Mouse (Mus musculus) brain, embryonic 14.5 days (tissue): ENCODE measurements around the gene Met. TPM values are rescaled to one million over a fixed set of nuclear protein-coding genes. Genes with fewer than 3 reads are reported as not detected.

Experiments used
- DNase-seq: peaks from one replicate; pipeline ENCODE4 v3.0.0-alpha.2; 2011; ENCODE audit warnings: low read depth
- CTCF ChIP-seq: fragments of 200-500 bp; IDR thresholded peaks from 2 replicates; pipeline ENCODE4 v1.5.1; 2012; ENCODE audit warnings: inconsistent platforms, mild to moderate bottlenecking, moderate library complexity, borderline replicate concordance; ENCODE audit not compliant: insufficient read depth, insufficient read length; ENCODE audit errors: extremely low read depth
- POLR2A ChIP-seq: fragments of 200-500 bp; IDR thresholded peaks from 2 replicates; pipeline ENCODE4 v1.6.1; 2012; ENCODE audit warnings: mild to moderate bottlenecking, inconsistent platforms, borderline replicate concordance; ENCODE audit not compliant: poor library complexity, insufficient read depth, insufficient read length, severe bottlenecking; ENCODE audit errors: extremely low read depth
- polyA plus RNA-seq: library from polyadenylated mRNA; depleted of rRNA; stranded (reverse); fragments of >200 nt; gene quantifications from 2 replicates; pipeline ENCODE4 v1.2.3, GENCODE M21; 2012

Met gene
- polyA plus RNA-seq, 1 experiment: 1.8 TPM

GRCm38 (mm10) chr6:17473128-17473527 lies 9.5 kb downstream of the Met start:
- no peak for DNase-seq
- TF ChIP-seq CTCF (no peak), POLR2A (no peak)

DNA sequence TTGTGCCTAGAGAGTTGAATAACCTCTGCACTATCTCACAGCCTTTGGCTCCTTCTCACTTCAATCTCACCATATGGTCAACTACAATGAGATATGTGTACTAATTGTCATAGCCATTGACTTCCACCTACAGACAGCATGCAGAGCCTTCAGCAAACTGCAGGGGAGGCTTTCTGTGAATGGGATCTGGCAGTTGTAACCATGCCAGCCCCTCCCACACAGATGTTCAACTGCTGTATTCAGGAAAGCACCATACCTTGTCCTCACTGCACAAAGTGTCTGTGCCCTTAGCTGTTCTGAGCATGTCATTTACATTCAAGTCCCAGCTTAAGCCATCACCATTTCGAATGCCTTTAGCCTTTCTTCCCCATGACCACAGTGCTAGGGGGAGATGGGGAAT lies 14.2 kb downstream of the Met start:
- DNase-seq: no peak
- TF ChIP-seq POLR2A (no peak), CTCF (no peak)

DNA sequence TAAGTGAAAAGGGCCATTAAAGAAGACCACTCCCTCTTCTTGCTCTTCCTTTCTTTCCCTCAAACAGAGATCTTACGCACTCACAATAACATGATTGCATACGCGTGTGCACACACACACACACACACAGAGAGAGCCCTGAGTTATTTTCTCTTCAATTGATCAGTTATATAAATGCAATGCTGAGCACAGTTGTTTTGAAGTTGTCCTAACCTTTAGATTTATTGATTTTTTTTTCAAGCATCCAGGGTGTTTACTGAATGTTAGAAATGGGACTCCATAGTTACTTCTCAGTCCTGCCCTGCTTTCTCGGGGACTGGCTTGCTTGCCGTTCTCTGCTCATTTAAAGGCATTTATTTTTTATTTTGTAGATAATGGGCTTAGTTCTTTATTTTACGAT lies 14.7 kb downstream of the Met start:
- DNase-seq: no peak
- TF ChIP-seq POLR2A (no peak), CTCF (no peak)

GRCm38 (mm10) chr6:17478838-17479570 lies 15.4 kb downstream of the Met start:
- TF ChIP-seq CTCF (no peak), POLR2A (no peak)
- no peak for DNase-seq

GRCm38 (mm10) chr6:17481068-17481467 lies 17.5 kb downstream of the Met start:
- no peak for DNase-seq
- TF ChIP-seq CTCF: no peak
- no peak for TF ChIP-seq POLR2A

DNA sequence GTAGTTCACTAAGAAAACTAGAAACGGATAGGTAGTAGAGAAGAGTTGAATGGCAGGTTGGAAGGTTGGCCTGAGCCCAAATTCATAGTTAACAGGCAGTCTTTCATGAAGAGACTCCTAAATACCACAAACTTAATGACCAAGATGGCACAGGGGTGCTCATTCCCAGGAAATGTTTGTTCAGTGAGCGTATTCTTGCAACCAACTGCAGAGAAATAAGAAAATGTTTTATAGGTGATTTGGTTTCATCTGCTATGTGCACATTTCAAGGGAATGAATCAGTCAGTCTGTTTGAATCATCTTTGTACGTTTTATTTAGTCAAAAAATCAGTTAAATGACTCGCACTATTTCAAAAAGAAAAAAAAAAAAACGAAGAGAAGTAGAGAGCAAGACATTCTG lies 21.6 kb downstream of the Met start:
- TF ChIP-seq POLR2A (no peak), CTCF (no peak)
- DNase-seq: no peak

- DNase-seq: no peak
- TF ChIP-seq CTCF (no peak), POLR2A (no peak)
Observed at GRCm38 (mm10) chr6:17485782-17486181, 22.2 kb downstream of the Met start.

DNA sequence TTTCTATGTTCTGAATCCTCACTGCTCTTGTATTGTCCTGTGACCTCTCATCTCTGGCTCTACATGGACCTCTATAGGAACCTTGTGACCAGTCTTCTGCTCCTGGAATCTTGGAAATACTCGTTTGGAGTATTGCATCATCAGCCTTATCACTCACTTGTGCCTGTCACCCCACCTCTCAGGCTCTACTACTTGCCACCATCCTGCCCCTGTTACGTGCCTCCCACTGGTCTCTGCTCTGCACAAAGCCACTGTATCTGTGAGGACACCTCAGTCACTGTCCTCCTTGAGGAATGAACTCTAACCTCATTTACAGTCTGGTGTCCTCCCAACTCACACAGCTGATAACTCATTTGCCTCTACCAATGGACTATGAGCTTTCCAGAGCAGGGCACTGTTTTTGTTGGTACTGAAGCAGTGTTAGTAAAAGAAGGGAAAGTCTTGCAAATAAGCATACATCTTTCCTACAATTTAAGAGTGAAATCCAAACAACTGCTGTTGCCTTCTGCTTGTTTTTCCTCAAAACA lies 24.8 kb downstream of the Met start:
- DNase-seq: no peak
- TF ChIP-seq CTCF (no peak), POLR2A (no peak)

- TF ChIP-seq CTCF: no peak
- TF ChIP-seq POLR2A: no peak
- DNase-seq: no peak
Observed at GRCm38 (mm10) chr6:17490786-17491185, 27.2 kb downstream of the Met start.

DNA sequence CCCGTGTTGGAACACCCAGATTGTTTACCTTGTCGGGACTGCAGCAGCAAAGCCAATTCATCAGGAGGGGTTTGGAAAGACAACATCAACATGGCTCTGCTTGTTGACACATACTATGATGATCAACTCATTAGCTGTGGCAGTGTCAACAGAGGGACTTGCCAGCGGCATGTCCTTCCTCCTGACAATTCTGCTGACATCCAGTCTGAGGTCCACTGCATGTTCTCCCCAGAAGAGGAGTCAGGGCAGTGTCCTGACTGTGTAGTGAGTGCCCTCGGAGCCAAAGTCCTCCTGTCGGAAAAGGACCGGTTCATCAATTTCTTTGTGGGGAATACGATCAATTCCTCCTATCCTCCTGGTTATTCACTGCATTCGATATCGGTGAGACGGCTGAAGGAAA lies 27.9 kb downstream of the Met start:
- TF ChIP-seq CTCF (no peak), POLR2A (no peak)
- no peak for DNase-seq

DNA sequence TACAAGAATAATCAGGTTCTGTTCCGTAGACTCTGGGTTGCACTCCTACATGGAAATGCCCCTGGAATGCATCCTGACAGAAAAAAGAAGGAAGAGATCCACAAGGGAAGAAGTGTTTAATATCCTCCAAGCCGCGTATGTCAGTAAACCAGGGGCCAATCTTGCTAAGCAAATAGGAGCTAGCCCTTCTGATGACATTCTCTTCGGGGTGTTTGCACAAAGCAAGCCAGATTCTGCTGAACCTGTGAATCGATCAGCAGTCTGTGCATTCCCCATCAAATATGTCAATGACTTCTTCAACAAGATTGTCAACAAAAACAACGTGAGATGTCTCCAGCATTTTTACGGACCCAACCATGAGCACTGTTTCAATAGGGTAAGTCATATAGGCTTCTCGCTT lies 28.5 kb downstream of the Met start:
- TF ChIP-seq POLR2A: no peak
- TF ChIP-seq CTCF: no peak
- no peak for DNase-seq

- TF ChIP-seq CTCF (no peak), POLR2A (no peak)
- no peak for DNase-seq
Observed at GRCm38 (mm10) chr6:17495413-17495812, 31.8 kb downstream of the Met start.

- DNase-seq: no peak
- TF ChIP-seq CTCF: no peak
- TF ChIP-seq POLR2A: no peak
Observed at GRCm38 (mm10) chr6:17497366-17497765, 33.8 kb downstream of the Met start.

GRCm38 (mm10) chr6:17498801-17499200 lies 35.2 kb downstream of the Met start:
- no peak for DNase-seq
- TF ChIP-seq CTCF: no peak
- no peak for TF ChIP-seq POLR2A
